Mouse (Mus musculus) fat pad, adult 2 months (tissue): ENCODE results near the gene Stk11.

Source experiments
- DNase-seq: peaks from one replicate; pipeline ENCODE4 v3.0.0-alpha.2; 2011; ENCODE audit warnings: low read depth, low spot score; ENCODE audit errors: extremely low read depth

The Stk11 gene

GRCm38 (mm10) chr10:80129846-80130245 lies 14.2 kb downstream of the Stk11 start:
- no peak for DNase-seq

- no peak for DNase-seq
Measured at GRCm38 (mm10) chr10:80130403-80131031, 14.9 kb downstream of the Stk11 start.

DNA sequence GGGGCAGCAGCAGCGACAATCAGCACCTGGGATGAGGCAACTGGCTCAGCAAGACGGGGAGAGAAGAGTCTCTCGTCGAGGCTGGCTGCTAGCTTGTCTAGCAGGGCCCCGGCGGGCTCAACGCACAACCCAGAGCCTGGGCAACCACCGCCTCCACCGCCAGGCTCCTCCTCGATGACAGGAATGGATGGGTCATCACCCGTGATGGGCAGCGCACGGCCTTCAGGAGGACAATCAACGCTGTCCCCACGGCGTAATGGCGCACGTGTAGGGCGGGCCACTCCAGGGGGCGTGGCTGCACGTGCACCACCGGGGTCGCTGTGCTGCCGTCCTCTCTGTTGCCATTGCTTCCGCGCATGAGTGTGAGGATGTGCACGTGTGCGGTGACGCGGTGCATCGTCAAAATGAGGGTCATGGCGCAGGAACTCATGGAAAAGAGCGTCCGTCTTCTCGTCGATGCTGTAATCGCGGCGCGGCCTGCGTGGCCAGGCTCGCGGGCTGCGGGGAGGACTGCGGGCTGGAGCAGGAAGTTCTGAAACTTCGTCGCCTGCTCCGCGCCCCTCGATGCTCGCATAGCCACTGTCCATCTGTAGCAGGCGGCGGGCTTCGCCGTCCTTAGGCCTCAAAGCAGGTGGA lies 15.8 kb downstream of the Stk11 start:
- no peak for DNase-seq

DNA sequence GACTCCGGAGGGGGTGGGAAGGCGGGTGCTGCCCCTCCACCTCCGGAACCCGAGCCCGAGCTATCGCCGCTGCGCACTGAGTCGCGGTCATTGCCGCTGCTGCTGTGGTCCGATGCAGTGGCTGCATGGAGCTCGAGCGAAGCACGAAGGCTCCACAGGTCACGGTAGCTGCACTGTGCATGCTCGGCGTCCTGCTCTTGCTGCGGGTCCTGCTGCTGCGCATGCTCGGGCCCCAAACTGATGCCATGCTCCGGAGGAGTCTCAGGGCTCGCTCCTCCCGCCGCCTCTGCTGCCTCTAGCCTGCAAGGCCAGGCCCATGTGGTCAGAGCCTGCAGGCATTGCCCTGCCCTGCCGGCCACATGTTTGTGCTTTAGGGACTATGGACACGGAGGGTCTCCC lies 16.3 kb downstream of the Stk11 start:
- no peak for DNase-seq

DNA sequence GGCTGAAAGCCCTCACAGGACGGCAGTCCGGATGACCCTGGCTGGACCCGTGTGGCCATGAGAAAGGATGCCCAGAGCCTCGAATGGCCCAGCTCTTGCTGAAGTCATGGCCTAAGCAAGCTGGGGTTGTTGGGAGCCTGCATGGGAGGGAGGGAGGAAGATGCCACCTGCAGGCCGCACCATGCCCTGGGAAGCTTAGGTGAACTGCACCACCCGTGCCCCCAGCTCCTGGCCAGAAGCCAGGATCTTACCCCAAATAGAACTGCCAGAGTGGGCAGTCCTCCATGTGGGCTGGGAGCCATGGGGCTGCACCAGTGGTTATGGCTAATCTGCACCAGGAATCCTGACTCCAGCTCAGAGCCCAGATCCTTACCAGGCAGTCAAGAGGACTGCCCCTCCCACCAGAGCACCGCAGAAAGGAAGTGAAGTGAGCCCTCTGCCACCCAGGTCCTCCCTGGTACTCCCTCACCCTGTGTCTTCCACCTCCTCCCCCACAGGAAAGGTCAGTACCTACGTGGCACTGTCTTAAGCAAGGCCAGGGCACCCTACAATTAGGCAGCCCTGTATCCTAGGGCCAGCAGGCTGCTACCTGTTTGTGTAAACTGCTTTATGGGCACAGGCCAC lies 17.7 kb downstream of the Stk11 start:
- DNase-seq: no peak

DNA sequence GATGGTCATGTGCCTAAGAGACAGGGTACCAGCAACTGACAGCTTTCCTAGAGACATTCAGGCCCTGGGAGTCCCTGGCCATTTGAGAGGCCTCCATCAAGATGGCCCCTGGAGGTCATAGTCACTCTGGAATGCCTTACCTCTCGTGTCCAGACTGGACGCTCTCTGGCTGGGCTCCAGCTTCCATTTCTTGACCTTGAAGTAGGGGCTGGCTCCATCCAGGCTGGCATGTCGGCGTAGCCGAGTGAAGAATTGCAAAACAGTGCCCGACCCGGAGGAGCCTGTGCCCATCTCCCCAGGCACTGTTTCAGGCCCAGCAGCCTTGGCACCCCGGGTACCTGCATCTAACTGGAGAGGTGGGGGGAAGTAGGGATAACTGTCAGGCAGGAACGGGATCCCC lies 18.8 kb downstream of the Stk11 start:
- DNase-seq: no peak

GRCm38 (mm10) chr10:80135161-80135560 lies 19.6 kb downstream of the Stk11 start:
- DNase-seq: no peak

- no peak for DNase-seq
Measured at GRCm38 (mm10) chr10:80135641-80136040, 20.0 kb downstream of the Stk11 start.

DNA sequence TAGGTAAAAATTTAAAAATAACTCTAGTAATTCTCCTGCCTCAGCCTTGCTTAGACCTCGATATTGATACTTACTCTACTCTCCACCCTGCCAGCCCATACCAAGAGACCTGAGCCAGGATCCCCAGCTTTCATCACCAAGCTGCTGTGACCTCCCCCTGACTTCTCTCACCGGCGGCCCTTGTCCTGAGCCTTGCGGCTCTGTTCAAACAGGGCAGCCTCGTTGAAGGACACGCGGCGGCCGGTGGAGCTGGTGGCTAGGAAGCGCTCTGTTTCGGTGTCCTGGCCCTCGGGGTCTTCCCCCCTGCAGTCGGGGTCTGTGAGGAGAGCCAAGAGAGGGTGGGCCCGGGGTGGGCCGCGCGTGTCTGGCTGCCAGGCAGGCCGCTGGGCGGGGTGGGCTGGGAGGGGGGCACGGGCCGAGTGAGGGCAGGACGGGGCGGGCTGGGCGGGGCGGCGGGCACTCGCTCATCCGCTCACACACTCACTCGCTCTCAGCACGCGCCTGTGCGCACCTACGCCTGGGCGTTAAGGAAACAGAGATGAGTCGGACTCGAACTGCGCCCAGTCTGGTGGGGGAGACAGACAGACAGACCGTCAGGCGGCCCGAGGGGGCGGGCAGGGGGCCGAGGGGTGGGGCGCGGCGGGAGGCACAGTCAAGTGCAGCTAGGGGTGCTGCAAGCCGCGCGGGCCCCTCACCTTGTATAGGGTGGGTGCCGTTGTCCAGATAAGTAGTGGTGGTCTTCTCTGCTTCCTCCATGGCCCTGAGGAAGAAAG lies 20.8 kb downstream of the Stk11 start:
- no peak for DNase-seq

GRCm38 (mm10) chr10:80136952-80137625 lies 21.5 kb downstream of the Stk11 start:
- DNase-seq: no peak

DNA sequence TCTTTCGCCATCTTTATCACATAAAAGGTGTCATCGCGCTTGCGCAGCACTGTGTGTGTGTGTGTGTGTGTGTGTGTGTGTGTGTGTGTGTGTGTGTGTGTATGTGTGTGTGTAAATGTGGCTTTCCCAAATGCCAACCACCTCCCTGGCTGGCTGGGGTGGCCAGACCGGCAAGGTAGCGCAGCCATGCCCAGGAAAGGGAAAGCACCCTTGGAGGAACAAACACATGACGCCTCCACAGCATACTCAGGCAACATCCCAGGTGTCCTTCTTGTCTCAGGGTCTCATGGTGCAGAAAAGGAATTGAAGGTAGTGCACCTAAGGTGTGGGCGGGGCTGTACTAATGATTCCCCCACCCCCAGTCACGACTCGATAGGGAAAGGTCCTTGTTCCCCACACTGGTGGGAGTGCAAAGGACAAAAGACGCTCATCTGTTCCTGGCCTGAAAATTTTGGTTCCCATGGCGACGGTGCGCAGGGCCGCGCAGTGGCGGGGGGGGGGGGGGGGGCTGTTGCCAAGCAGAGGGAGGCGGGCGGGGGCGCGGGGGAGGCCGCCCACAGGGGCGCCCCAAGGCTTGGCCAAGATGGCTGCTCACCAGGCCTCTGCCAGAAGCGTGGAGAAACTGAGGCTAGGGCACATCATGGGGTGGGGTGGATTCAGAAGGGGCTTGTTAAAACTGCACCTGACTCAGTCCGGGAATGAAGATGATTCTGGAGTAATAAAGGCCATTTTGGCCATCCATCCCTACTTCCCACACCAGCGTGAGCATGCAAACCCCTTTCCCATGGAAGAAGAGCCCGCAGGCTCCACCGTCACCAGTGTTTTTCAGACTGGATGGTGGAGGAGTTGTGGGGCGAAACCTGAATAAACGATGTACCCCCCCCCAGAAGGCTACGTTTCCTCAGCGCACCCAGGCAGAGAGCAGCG lies 22.3 kb downstream of the Stk11 start:
- no peak for DNase-seq

- no peak for DNase-seq
Measured at GRCm38 (mm10) chr10:80138553-80139438, 23.2 kb downstream of the Stk11 start, which contains the start of gene Atp5d. Gene Atp5d (plus strand): TSS chr10:80138632.

DNA sequence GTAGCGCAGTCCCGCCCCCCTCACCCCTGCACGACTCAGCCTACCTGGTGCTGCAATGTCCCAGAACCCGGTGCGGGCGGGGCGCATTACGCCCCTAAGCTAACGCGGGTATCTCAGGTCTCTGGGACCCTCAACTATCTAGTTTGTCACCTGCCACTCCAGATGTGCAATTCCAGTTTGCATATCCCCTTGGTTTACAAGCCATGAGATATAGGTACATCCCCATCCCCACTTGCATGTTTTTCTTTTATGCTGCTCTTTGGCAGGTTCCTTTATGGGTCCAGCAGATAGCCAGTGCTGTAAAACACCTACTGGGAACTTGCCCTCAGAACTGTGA lies 23.8 kb downstream of the Stk11 start:
- no peak for DNase-seq

GRCm38 (mm10) chr10:80139975-80140665 lies 24.5 kb downstream of the Stk11 start:
- DNase-seq: no peak

DNA sequence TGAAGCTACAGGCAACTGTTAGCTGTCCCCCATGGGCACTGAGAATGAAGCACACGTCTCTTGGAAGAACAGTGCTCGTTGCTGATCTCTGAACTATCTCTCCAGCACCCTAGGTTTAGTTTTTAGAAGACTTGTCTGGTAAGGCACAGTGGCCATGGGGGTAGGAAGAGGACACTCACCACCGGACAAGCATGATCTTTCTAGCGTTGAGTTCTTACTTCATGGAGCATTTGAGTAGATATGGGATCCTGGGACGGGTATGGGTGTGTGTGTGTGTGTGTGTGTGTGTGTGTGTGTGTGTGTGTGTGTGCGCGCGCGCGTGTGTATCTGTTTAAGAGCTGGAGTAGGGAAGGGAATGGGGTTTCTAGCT lies 25.0 kb downstream of the Stk11 start, which contains the start of gene Cbarp:
TSS of gene Cbarp (minus strand) at position 170 of the 370 bp plus-strand sequence.
- DNase-seq: no peak

DNA sequence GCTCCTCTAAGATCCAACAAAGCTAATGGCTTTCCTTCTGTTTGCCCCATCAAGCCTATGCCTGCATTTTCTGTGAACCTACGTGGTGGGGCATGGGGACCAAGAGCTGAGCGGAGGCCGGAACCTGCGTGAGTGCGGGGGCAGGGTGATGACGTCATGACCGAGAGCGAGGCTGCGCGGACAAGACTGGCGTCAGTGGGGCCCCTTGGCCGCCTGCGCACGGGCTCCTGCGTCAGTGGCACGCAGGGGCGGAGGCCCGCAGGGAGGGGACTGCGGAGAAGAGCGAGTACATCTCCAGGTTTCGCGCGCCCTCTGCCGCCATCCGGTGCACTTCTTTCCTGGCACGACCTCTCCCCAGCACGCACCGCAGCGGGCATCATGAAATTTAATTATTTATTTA lies 25.6 kb downstream of the Stk11 start:
- no peak for DNase-seq

- peak; percentile 85 for DNase-seq
Measured at GRCm38 (mm10) chr10:80141786-80142529, 26.4 kb downstream of the Stk11 start.

- no peak for DNase-seq
Measured at GRCm38 (mm10) chr10:80142530-80142925, 26.9 kb downstream of the Stk11 start.
